Mouse (Mus musculus): ENCODE data around the gene Zkscan3. TPM values are rescaled to one million over a fixed set of nuclear protein-coding genes. Genes with fewer than 3 reads are reported as not detected.

Gene Zkscan3
- 88.7 and 100 TPM in 2 replicates for polyA plus RNA-seq (2016; fragmentation: Nextera tagmentation; extraction: Ambion mirVana)

DNA sequence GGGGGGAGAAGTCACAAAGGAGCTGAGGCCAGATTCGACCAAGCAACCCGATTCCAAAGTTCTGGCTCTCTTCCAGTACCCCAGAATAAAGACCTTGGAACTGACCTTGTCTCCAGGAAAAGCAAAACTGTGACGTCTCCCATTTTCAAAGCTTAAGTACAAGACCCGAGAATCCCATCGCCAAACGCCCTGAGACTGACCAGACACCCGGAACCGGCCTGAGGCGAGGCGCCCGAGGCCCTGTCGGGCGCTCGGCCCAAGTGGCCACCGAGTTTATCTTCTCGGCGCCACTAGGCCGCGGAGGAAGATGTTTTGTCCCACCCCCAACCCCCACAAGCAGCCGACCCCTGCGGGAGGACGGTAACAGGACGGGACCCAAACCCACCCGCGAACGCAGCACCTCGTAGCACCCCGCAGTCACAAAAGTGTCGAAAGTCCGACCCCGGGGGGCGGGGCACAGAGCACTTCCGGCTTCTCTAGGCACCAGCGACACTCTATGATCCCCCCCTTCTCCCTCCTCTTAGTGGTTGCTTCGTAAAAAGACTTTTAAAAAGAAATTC lies at the start of gene Zkscan3:
Gene Zkscan3 (minus strand): TSS at position 469 of the 560 bp plus-strand sequence.
- WGBS = under 1% methylated on average over 35 of the region's 35 CpGs

DNA sequence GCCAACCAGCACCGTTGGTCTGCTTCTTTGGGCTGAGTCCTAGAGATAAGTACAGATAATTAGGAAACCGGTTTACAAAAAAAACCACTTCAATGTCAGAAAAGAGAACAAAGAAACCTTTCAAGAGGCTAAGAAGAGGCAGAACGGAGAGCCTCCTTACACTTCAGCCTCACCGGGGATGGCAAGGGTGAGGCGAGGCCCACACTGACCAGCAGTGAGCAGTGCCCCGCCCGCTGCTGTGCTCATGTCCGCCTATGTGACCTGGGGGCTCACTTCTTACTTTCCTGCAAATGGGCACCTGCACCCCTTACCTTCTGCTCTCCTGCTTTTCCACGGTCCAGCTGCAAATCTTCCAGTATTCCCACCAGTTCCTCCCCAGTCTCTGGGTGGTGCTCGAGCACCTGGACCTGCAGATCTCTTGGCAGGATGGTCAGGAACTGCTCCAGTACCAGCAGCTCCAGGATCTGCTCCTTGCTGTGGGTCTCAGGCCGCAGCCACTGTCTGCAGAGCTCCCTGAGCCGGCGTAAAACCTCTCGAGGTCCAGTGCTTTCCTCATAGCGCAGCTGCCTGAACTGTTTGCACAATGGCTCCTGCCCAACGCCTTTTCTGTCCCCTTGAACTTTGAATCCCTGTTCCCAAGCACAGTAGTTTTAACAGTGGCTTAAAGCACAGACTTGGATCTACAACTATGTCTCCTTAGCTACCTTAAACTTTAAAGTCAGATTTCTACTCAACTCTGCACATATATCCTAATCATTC lies 45.5 kb upstream of the Zkscan3 start:
- Histone ChIP-seq H3K4me3 (no peak overlapping the region), H3K27ac (no peak overlapping the region), H3K4me1 (peaks cover 7% of the 10 kb centered on the region), H3K27me3 (ENCODE audit: low read depth, poor library complexity, severe bottlenecking) (no peaks in the 10 kb centered on the region), H3K9me3 (replicated peaks) (no peaks in the 10 kb centered on the region), H3K36me3 (peaks cover 72% of the 10 kb centered on the region)
- 86% methylated on average over 16 of the region's 16 CpGs for WGBS
- DNase-seq (ENCODE audit: low spot score) = no peak

More for the DNA sequence above, at the start of gene Zkscan3:
- H3K9me3 ChIP-seq (replicated peaks) = no peaks in the 10 kb centered on the region
- H3K4me3 ChIP-seq = peak within 1 kb of the TSS; percentile 81
- H3K27me3 ChIP-seq (ENCODE audit: low read depth, poor library complexity, severe bottlenecking) = no peaks in the 10 kb centered on the region
- peak within 1 kb of the TSS; percentile 94 for H3K27ac ChIP-seq
- H3K36me3 ChIP-seq = peaks cover 28% of the 10 kb centered on the region
- H3K4me1 ChIP-seq = peaks cover 11% of the 10 kb centered on the region
- peak; percentile 88 for DNase-seq (ENCODE audit: low spot score)

DNA sequence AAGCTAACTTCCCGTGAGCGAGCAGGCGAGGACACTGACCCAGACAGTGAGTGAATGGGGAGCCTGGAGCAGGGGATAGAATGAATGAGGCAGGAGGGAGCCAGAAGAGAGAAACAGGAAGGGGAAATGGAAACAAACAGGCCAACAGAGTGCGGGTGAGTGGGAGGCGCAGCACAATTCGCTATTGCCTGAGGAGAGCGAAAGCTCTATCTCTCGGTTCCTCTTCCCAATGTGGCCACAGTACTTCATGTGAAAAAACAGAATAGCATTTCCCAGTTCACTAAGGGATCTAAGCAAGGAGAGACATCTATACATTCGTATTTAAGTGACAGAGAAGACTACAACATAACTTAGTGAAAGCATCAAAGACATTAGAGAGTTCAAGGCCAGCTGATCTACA lies 44.2 kb upstream of the Zkscan3 start:
- Histone ChIP-seq H3K9me3 (replicated peaks) (no peaks in the 10 kb centered on the region), H3K27ac (no peak overlapping the region), H3K27me3 (ENCODE audit: low read depth, poor library complexity, severe bottlenecking) (no peaks in the 10 kb centered on the region), H3K4me3 (no peak overlapping the region), H3K36me3 (peaks cover 77% of the 10 kb centered on the region), H3K4me1 (no peaks in the 10 kb centered on the region)
- WGBS = 92% methylated on average over 9 of the region's 9 CpGs
- no peak for DNase-seq (ENCODE audit: low spot score)

DNA sequence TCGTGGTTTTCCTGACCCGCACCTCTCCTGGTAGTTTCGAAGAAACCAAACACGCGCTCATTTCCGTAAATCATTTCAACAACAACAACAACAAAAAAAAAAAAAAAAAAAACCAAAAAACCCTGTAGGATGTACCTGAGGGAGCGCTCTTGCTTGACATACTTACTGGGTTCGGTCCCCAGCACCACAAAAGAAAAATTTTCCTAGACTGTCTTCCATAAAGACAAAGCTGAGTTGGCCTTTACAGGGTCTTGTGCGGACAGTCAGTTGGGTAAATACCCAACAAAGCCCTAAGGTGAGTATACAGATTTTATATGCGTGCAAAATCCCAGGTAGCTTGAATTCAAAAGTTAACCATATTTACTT lies 38.6 kb upstream of the Zkscan3 start:
- Histone ChIP-seq H3K4me1 (peaks cover 11% of the 10 kb centered on the region; the same call in 1 of the 2 replicates), H3K4me3 (peak overlapping the region; percentile 64), H3K9me3 (replicated peaks) (no peaks in the 10 kb centered on the region), H3K27me3 (ENCODE audit: low read depth, poor library complexity, severe bottlenecking) (no peaks in the 10 kb centered on the region), H3K27ac (peak overlapping the region; percentile 86), H3K36me3 (peaks cover 37% of the 10 kb centered on the region)
- DNase-seq (ENCODE audit: low spot score) = no peak
- WGBS = 16% methylated on average over 10 of the region's 10 CpGs

DNA sequence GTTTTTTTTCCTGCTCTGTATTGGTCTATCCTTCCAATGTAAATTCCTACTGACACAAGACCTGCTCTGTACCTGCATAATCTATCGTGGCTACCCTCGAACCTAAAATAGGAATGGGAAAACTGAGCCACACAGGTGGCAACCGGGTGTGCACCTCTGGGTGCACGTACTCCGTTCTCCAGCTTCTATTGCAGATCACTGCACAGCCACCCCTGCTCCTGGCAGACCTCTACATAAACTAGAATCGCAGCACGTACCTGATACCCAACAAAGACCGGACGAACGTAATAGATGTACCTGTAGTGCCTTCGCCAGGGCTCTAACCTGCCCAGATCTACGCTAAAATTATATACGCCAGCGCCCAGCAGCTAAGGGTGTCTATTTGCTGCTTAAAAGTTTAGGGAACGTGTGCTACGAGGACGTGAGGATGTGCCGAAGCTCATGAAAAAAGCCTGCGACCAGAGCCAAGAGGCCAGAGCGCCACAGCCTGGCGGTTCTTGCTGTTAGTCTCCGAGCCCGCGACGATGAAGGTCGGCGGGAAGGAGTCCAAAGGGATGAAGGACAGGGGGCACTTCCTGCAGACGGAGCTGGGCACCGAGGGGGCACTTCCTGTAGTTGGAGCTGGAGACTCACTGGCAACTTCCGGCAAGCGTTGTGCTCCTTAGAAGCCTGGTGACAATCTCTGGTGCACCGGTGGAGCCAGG lies 38.1 kb upstream of the Zkscan3 start, which contains the start of gene Pgbd1:
Gene Pgbd1 (minus strand): TSS at position 556 of the 704 bp plus-strand sequence.
- 2% methylated on average over 32 of the region's 32 CpGs for WGBS

DNA sequence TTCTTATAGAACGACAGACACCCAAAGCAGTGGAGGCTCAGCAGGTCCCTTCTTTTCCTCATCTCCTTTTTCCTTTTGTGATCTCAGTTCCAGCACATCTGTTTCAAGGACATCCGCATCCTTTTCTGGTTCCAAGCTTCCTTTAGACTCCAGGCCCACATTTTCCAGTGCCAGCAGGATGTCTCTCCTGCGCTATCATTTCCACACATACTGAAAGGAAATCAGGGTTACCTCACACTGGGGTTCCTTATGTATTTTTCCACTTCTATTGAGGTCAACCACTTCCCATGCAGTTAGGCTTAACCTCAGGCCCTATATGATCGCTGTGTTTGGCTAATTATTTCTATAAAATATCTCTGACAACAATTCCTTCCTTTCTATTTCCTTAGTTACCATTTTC lies 32.9 kb upstream of the Zkscan3 start:
- no peak for DNase-seq (ENCODE audit: low spot score)
- H3K27ac ChIP-seq = no peak overlapping the region
- no peaks in the 10 kb centered on the region for H3K36me3 ChIP-seq
- H3K4me3 ChIP-seq = no peak overlapping the region
- no peaks in the 10 kb centered on the region for H3K27me3 ChIP-seq (ENCODE audit: low read depth, poor library complexity, severe bottlenecking)
- 91% methylated on average over 4 of the region's 4 CpGs for WGBS
- no peaks in the 10 kb centered on the region for H3K9me3 ChIP-seq (replicated peaks)
- H3K4me1 ChIP-seq = peaks cover 8% of the 10 kb centered on the region; the same call in 1 of the 2 replicates

More for the DNA sequence above, 38.1 kb upstream of the Zkscan3 start, which contains the start of gene Pgbd1:
- H3K36me3 ChIP-seq = peaks cover 31% of the 10 kb centered on the region
- H3K9me3 ChIP-seq (replicated peaks) = no peaks in the 10 kb centered on the region
- H3K4me1 ChIP-seq = peaks cover 11% of the 10 kb centered on the region; the same call in 1 of the 2 replicates
- H3K27ac ChIP-seq = peak within 1 kb of the TSS; percentile 86
- peak within 1 kb of the TSS; percentile 64 for H3K4me3 ChIP-seq
- DNase-seq (ENCODE audit: low spot score) = peak; percentile 82
- no peaks in the 10 kb centered on the region for H3K27me3 ChIP-seq (ENCODE audit: low read depth, poor library complexity, severe bottlenecking)

DNA sequence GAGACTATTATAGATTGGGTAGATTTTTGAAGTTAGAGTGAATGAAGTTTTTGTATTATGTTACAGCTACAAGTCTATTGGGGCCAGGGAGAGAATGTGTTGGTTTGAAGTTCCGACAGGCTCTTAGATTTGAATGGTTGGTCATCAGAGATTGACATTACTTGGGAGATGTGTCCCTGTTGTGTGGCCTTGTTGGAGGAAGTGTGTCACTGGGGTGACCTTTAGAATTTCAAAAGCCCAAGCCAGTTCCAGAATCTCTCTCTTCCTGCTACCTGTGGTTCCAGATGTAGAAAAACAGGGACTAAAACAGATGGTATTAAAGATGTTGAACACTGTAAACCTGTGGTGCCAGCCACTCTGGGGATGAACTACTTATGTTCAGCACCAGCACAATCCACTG lies 25.1 kb upstream of the Zkscan3 start:
- Histone ChIP-seq H3K4me1 (no peaks in the 10 kb centered on the region), H3K27me3 (ENCODE audit: low read depth, poor library complexity, severe bottlenecking) (no peaks in the 10 kb centered on the region), H3K27ac (no peak overlapping the region), H3K9me3 (replicated peaks) (no peaks in the 10 kb centered on the region), H3K4me3 (no peak overlapping the region), H3K36me3 (no peaks in the 10 kb centered on the region)
- DNase-seq (ENCODE audit: low spot score) = no peak
- WGBS = 100% methylated on average over 1 of the region's 1 CpGs

DNA sequence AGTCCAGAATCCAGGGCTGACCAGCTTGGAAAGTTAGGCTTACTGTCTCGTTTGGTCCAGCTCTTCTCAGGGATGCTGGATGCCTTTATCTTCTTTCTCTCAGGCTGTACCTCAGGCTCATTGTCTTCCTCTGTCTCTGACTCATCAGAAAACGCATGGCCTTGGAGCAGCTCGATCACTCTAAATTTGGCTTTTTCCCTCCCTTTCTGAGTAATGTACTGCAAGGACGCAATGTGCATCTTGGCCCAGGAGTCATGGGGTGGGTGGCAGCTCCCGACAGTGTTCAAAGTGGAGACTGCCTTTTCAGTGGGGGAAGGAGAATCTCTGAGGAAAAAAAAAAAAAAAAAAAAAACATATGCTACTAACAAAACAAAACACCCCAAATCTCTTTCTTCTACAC lies 20.7 kb upstream of the Zkscan3 start:
- WGBS = 66% methylated on average over 5 of the region's 5 CpGs
- DNase-seq (ENCODE audit: low spot score) = no peak
- Histone ChIP-seq H3K27ac (no peak overlapping the region), H3K36me3 (no peaks in the 10 kb centered on the region), H3K9me3 (replicated peaks) (no peaks in the 10 kb centered on the region), H3K4me1 (no peaks in the 10 kb centered on the region), H3K4me3 (no peak overlapping the region), H3K27me3 (ENCODE audit: low read depth, poor library complexity, severe bottlenecking) (no peaks in the 10 kb centered on the region)

DNA sequence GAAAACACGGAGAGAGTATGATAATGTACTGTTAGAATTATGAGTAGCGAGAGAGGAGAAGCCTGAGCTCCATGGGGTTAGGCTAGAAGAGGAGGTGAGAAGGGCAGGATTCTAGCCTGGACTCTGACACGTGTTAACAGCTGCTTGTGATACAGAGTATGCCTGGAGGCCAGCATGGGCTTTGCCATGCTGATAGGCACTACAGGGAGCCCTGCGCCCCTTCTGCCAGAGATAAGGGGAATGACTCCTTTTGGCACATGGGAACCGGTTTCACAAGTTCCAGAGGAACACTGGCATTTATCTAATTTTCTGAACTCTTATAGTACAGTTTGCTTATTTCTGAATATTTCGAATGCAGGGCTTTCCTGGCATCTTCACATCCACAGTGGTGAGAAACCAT lies 16.3 kb upstream of the Zkscan3 start:
- H3K9me3 ChIP-seq (replicated peaks) = no peaks in the 10 kb centered on the region
- no peak for DNase-seq (ENCODE audit: low spot score)
- no peaks in the 10 kb centered on the region for H3K4me1 ChIP-seq
- no peaks in the 10 kb centered on the region for H3K36me3 ChIP-seq
- H3K27me3 ChIP-seq (ENCODE audit: low read depth, poor library complexity, severe bottlenecking) = no peaks in the 10 kb centered on the region
- H3K4me3 ChIP-seq = no peak overlapping the region
- 65% methylated on average over 6 of the region's 6 CpGs for WGBS
- H3K27ac ChIP-seq = no peak overlapping the region

DNA sequence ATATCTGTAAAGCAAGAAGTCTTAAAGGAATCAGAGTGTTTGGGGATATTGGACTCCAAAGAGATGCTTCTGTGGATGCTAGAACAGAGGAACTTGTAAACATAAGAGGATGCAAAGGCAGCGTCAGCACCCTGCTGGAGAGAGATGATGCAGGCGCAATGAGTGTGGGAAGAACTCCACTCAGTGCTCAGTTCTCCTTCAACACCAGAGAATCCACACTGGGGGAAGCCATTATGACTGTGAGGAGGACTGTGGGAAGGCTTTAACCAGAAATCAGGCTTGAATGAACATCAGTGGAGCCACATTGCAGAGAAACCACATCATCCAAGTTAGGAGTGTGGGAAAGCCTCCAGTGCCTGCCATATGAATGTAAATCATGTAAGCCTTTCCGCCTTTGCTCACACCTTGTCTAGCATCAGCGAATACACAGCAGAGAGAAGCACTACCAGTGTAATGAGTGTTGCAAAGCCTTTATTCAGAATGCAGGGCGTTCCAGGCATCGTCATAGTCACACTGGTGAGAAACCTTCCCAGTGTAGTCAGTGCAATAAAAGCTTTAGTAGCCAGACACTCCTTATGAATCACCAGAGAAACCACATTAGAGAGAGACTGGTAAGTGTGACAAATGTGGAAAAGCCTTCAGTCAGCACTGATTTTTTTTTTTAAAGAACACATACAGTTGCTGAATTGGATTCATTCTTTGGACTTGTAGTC lies 14.9 kb upstream of the Zkscan3 start:
- no peak overlapping the region for H3K27ac ChIP-seq
- H3K9me3 ChIP-seq (replicated peaks) = no peaks in the 10 kb centered on the region
- H3K4me3 ChIP-seq = no peak overlapping the region
- no peak for DNase-seq (ENCODE audit: low spot score)
- H3K4me1 ChIP-seq = no peaks in the 10 kb centered on the region
- 78% methylated on average over 6 of the region's 6 CpGs for WGBS
- no peaks in the 10 kb centered on the region for H3K36me3 ChIP-seq
- H3K27me3 ChIP-seq (ENCODE audit: low read depth, poor library complexity, severe bottlenecking) = no peaks in the 10 kb centered on the region

DNA sequence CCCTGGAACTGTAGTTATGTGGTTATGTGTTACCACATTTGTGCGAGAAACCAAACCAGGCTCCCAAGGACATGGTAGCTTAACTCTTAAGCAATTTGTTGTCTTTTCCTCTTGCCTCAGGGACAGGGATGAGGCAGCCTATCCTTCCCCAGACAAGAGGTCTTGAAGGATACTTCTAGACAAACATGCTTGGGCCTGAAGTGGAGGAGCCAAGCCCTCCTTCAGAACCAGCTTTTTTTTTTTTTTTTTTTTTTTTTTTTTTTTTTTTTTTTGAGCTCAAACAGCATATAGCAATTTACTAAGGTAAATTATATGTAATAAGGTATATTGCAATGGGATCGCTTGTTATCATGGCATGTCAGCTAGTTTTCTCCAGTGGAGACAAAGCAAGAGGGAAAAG lies 13.2 kb upstream of the Zkscan3 start:
- H3K27me3 ChIP-seq (ENCODE audit: low read depth, poor library complexity, severe bottlenecking) = no peaks in the 10 kb centered on the region
- H3K9me3 ChIP-seq (replicated peaks) = no peaks in the 10 kb centered on the region
- WGBS = 93% methylated on average over 2 of the region's 2 CpGs
- DNase-seq (ENCODE audit: low spot score) = no peak
- H3K36me3 ChIP-seq = no peaks in the 10 kb centered on the region
- H3K4me3 ChIP-seq = no peak overlapping the region
- no peak overlapping the region for H3K27ac ChIP-seq
- H3K4me1 ChIP-seq = no peaks in the 10 kb centered on the region

DNA sequence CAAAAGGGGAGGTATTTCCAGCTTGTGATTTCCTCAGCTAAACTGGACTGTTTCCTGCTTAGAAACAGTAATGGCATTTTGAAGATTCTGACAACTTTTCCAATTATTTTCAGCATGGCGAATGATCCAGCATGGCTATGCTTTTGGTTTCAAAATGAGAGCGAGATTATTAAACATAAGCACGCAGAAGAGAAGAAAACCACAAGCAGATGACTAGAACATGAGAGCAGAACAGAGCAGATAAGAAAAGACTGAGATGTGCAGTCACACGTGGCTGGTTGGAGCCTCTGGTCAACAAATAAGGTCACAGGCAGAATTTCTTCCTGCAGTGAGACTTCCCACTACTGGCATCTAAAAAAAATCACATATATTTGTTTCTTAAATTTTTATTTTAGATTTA lies 12.7 kb upstream of the Zkscan3 start:
- DNase-seq (ENCODE audit: low spot score) = no peak
- no peaks in the 10 kb centered on the region for H3K4me1 ChIP-seq
- H3K27ac ChIP-seq = no peak overlapping the region
- no peak overlapping the region for H3K4me3 ChIP-seq
- H3K27me3 ChIP-seq (ENCODE audit: low read depth, poor library complexity, severe bottlenecking) = no peaks in the 10 kb centered on the region
- 86% methylated on average over 4 of the region's 4 CpGs for WGBS
- no peaks in the 10 kb centered on the region for H3K9me3 ChIP-seq (replicated peaks)
- no peaks in the 10 kb centered on the region for H3K36me3 ChIP-seq
